19 mouse cellular contexts compared by ENCODE assay signal in genomic region chr11:33925778-33926177, GRCm38 (mm10). TPM values are rescaled to one million over a fixed set of nuclear protein-coding genes. Genes with fewer than 3 reads are reported as not detected.
A peak's percentile ranks its signal among the peaks of the same experiment; 100 is the strongest.
DNase-seq lines count a peak whose midpoint lies in the region; ATAC-seq and TF ChIP-seq lines count a peak whose summit lies in the region.
"Had no signal": no experiment of that assay in that cellular context is flagged by ENCODE, and none has a peak within 500 bp of the region (broad histone marks: within the 10 kb centered on the region; RNA-seq: fewer than 3 reads in every experiment).

No protein-coding gene starts in this region.

- H3K4me3 ChIP-seq in midbrain, embryonic 14.5 days (replicated peaks; ENCODE audit: low read depth, low read length) = no peak overlapping the region
- no peak overlapping the region for H3K4me3 ChIP-seq in midbrain, embryonic 11.5 days (ENCODE audit: low read depth, low read length)
- H3K4me3 ChIP-seq in MEL (ENCODE audit: control insufficient read depth in 1 of 2, insufficient read depth in 1 of 2, low read depth in 2 of 2, low read length in 2 of 2) = no peak overlapping the region
- H3K4me3 ChIP-seq in neural tube, embryonic 14.5 days (ENCODE audit: low read depth, low read length) = no peak overlapping the region
- H3K4me3 ChIP-seq: embryonic facial prominence, embryonic 13.5 days; forebrain, embryonic 13.5 days; heart, embryonic 10.5 days; hindbrain, embryonic 12.5 days had no signal

- H3K4me2 ChIP-seq in midbrain, embryonic 14.5 days (ENCODE audit: low read length) = no peak overlapping the region
- H3K4me2 ChIP-seq in midbrain, embryonic 11.5 days = no peak overlapping the region
- no peak overlapping the region for H3K4me2 ChIP-seq in neural tube, embryonic 14.5 days (ENCODE audit: low read depth, low read length)
- H3K4me2 ChIP-seq: embryonic facial prominence, embryonic 13.5 days; forebrain, embryonic 13.5 days; hindbrain, embryonic 12.5 days had no signal

- H3K9me3 ChIP-seq in midbrain, embryonic 14.5 days (ENCODE audit: control insufficient read depth, low read length) = no peaks in the 10 kb centered on the region
- no peaks in the 10 kb centered on the region for H3K9me3 ChIP-seq in midbrain, embryonic 11.5 days (ENCODE audit: control insufficient read depth, low read length)
- no peaks in the 10 kb centered on the region for H3K9me3 ChIP-seq in MEL (replicated peaks; ENCODE audit: insufficient read depth, low read length)
- H3K9me3 ChIP-seq in neural tube, embryonic 14.5 days (ENCODE audit: control insufficient read depth, low read length) = no peaks in the 10 kb centered on the region
- H3K9me3 ChIP-seq: embryonic facial prominence, embryonic 13.5 days; forebrain, embryonic 13.5 days; heart, embryonic 10.5 days; hindbrain, embryonic 12.5 days had no signal

- no peak overlapping the region for H3K9ac ChIP-seq in midbrain, embryonic 14.5 days (replicated peaks; ENCODE audit: low read length)
- H3K9ac ChIP-seq in midbrain, embryonic 11.5 days (ENCODE audit: low read length) = no peak overlapping the region
- peak overlapping the region; percentile 31; the same call in 1 of the 2 replicates for H3K9ac ChIP-seq in MEL (ENCODE audit: control insufficient read depth, low read depth, low read length, poor library complexity, severe bottlenecking)
- H3K9ac ChIP-seq in neural tube, embryonic 14.5 days (replicated peaks; ENCODE audit: low read depth, low read length) = no peak overlapping the region
- H3K9ac ChIP-seq: embryonic facial prominence, embryonic 13.5 days; forebrain, embryonic 13.5 days; hindbrain, embryonic 12.5 days had no signal

- 0 out of 2 replicates have a peak, but pooled peaks cover 4% of the 10 kb centered on the region for H3K4me1 ChIP-seq in midbrain, embryonic 14.5 days (ENCODE audit: control insufficient read depth, insufficient read depth, low read length)
- H3K4me1 ChIP-seq in midbrain, embryonic 11.5 days (ENCODE audit: control insufficient read depth, insufficient read depth, low read length) = no peaks in the 10 kb centered on the region
- H3K4me1 ChIP-seq in MEL (ENCODE audit: control insufficient read depth in 1 of 2, insufficient read depth in 2 of 2, low read length in 2 of 2) = peaks cover 20 to 26% of the 10 kb centered on the region in 2 experiments
- peaks cover 7% of the 10 kb centered on the region; the same call in 1 of the 2 replicates for H3K4me1 ChIP-seq in neural tube, embryonic 14.5 days (ENCODE audit: control insufficient read depth, insufficient read depth, low read length)
- H3K4me1 ChIP-seq: heart, embryonic 10.5 days; hindbrain, embryonic 12.5 days had no signal

- H3K27me3 ChIP-seq in midbrain, embryonic 14.5 days (ENCODE audit: control insufficient read depth, insufficient read depth, low read length) = no peaks in the 10 kb centered on the region
- no peaks in the 10 kb centered on the region for H3K27me3 ChIP-seq in midbrain, embryonic 11.5 days (ENCODE audit: control insufficient read depth, insufficient read depth, low read length)
- H3K27me3 ChIP-seq in MEL (ENCODE audit: control insufficient read depth in 1 of 2, insufficient read depth in 2 of 2, low read length in 2 of 2) = no peaks in the 10 kb centered on the region
- no peaks in the 10 kb centered on the region; the same call in 1 of the 2 replicates for H3K27me3 ChIP-seq in neural tube, embryonic 14.5 days (ENCODE audit: control insufficient read depth, insufficient read depth, low read length)
- H3K27me3 ChIP-seq: forebrain, embryonic 13.5 days had no signal

- no peak overlapping the region for H3K27ac ChIP-seq in midbrain, embryonic 14.5 days (replicated peaks; ENCODE audit: low read depth, low read length)
- H3K27ac ChIP-seq in midbrain, embryonic 11.5 days (ENCODE audit: low read depth, low read length) = no peak overlapping the region
- peak overlapping the region; percentile 38; the same call in 1 of the 2 replicates for H3K27ac ChIP-seq in MEL (ENCODE audit: control insufficient read depth, low read depth, low read length)
- H3K27ac ChIP-seq in neural tube, embryonic 14.5 days (ENCODE audit: low read depth, low read length) = no peak overlapping the region
- H3K27ac ChIP-seq: embryonic facial prominence, embryonic 13.5 days; forebrain, embryonic 13.5 days; heart, embryonic 10.5 days; hindbrain, embryonic 12.5 days had no signal

- 56% methylated on average over 8 of the region's 8 CpGs for WGBS in midbrain, embryonic 14.5 days
- WGBS in midbrain, embryonic 11.5 days = 82% methylated on average over 8 of the region's 8 CpGs
- WGBS in neural tube, embryonic 14.5 days = 61% methylated on average over 8 of the region's 8 CpGs

- DNase-seq in midbrain, embryonic 14.5 days = peak; percentile 69
- no peak for DNase-seq in midbrain, embryonic 11.5 days (ENCODE audit: low spot score, missing footprints)
- peak; percentile 52 for DNase-seq in MEL (ENCODE audit: low read depth, low spot score)
- DNase-seq in MN1 (ENCODE audit: low spot score) = peak; percentile 31
- DNase-seq in kidney, postnatal 14 days = no peak
- no peak for DNase-seq in cerebellum, postnatal 14 days
- DNase-seq: adrenal gland, postnatal 10 days; cerebellum, adult 11-12 months; cerebellum, adult 9-10 months; cerebellum, postnatal 36 days; gastrocnemius, postnatal 36 days; heart, adult 11 months; heart, postnatal 10 days; heart, postnatal 4 days had no signal

- no peaks in the 10 kb centered on the region for H3K36me3 ChIP-seq in midbrain, embryonic 14.5 days (ENCODE audit: control insufficient read depth, insufficient read depth, low read length)
- H3K36me3 ChIP-seq in midbrain, embryonic 11.5 days (ENCODE audit: control insufficient read depth, insufficient read depth, low read length) = no peaks in the 10 kb centered on the region
- H3K36me3 ChIP-seq in MEL (ENCODE audit: control insufficient read depth in 1 of 2, insufficient read depth in 2 of 2, low read length in 2 of 2) = peaks cover 0 to 21% of the 10 kb centered on the region in 2 experiments; a peak in 2 of 4 replicates
- no peaks in the 10 kb centered on the region for H3K36me3 ChIP-seq in neural tube, embryonic 14.5 days (ENCODE audit: control insufficient read depth, insufficient read depth, low read length)
- H3K36me3 ChIP-seq: embryonic facial prominence, embryonic 13.5 days; heart, embryonic 10.5 days; hindbrain, embryonic 12.5 days had no signal

- H3K79me2 ChIP-seq in MEL (ENCODE audit: control insufficient read depth, insufficient read depth, low read length, poor library complexity) = no peaks in the 10 kb centered on the region

- no peak for TF ChIP-seq POLR2A in MEL (IDR thresholded peaks at IDR 0.05; ENCODE audit: control insufficient read depth in 1 of 2, insufficient read depth in 1 of 2, low read depth in 1 of 2, low read length in 2 of 2, poor library complexity in 1 of 2)

- no peak for TF ChIP-seq CTCF in MEL (IDR thresholded peaks at IDR 0.05 in 2 of 3, conservative IDR thresholded peaks at IDR 0.05 in 1 of 3; ENCODE audit: control insufficient read depth in 1 of 3, insufficient read depth in 1 of 3, low read depth in 2 of 3, low read length in 3 of 3, poor library complexity in 1 of 3, severe bottlenecking in 1 of 3)

- no peak for TF ChIP-seq RAD21 in MEL (IDR thresholded peaks at IDR 0.05; ENCODE audit: low read depth, low read length)

- no peak for ATAC-seq in midbrain, embryonic 14.5 days (ENCODE audit: low FRiP score, low TSS enrichment)
- ATAC-seq in midbrain, embryonic 11.5 days (ENCODE audit: low FRiP score) = no peak
- peak; percentile 12; the same call in 1 of the 2 replicates for ATAC-seq in neural tube, embryonic 14.5 days (ENCODE audit: low read depth)
- ATAC-seq: forebrain, embryonic 13.5 days had no signal

- TF ChIP-seq EP300 in MEL (IDR thresholded peaks at IDR 0.05; ENCODE audit: low read depth in 1 of 2, low read length in 2 of 2) = peak in 1 of 2 experiments; percentile 51; a peak in 1 of 4 replicates

TF ChIP-seq in MEL, 35 proteins besides CTCF, POLR2A, EP300 and RAD21:
- TF ChIP-seq MYC (IDR thresholded peaks at IDR 0.05; ENCODE audit: low read depth, low read length) (no peak), SIN3A (IDR thresholded peaks at IDR 0.05; ENCODE audit: low read length) (0 out of 2 replicates have a peak, but pooled peaks have one; percentile 10), MEF2A (IDR thresholded peaks at IDR 0.05; ENCODE audit: extremely low read depth, insufficient replicate concordance, low read depth, low read length, poor library complexity, severe bottlenecking) (no peak), ETS1 (IDR thresholded peaks at IDR 0.05; ENCODE audit: low read depth, low read length) (peak; percentile 76; the same call in 1 of the 2 replicates), USF1 (IDR thresholded peaks at IDR 0.05; ENCODE audit: low read depth, low read length) (no peak), KAT2A (conservative IDR thresholded peaks at IDR 0.05; ENCODE audit: low read depth, low read length) (0 out of 2 replicates have a peak, but pooled peaks have one; percentile 16)

RNA-seq across cellular contexts. Expression of gene Kcnmb1, which starts 37.0 kb away (rescaled TPM):
- 0.18 and 0.39 TPM in 2 replicates for polyA plus RNA-seq in midbrain, embryonic 14.5 days (2014; fragmentation: Nextera tagmentation; extraction: Ambion mirVana)
- polyA plus RNA-seq in midbrain, embryonic 11.5 days (2014; fragmentation: Nextera tagmentation; extraction: Ambion mirVana) = 0.18 and 0.39 TPM in 2 replicates
- total RNA-seq in MEL (2012; rRNA removed) = 0.42 and 0.85 TPM in 2 replicates
- polyA plus RNA-seq in MEL (2012; ENCODE audit: insufficient read depth in 1 of 2, insufficient read length in 2 of 2, low read depth in 1 of 2, low replicate concordance in 2 of 2, missing spikeins in 1 of 2) = under 1 TPM in 1 of 2 experiments, not detected in 1; 0.15 TPM
- polyA plus RNA-seq in neural tube, embryonic 14.5 days (2014; fragmentation: Nextera tagmentation; extraction: Ambion mirVana) = 0.10 and 0.42 TPM in 2 replicates

Comparison
In these comparisons a context has a peak if more than half of its experiments do, and no peak if none do; other contexts are left out.
1. DNase-seq: peak in midbrain, embryonic 14.5 days (single experiment), MEL (single experiment) and MN1 (single experiment); none in midbrain, embryonic 11.5 days (single experiment), kidney, postnatal 14 days (single experiment) and cerebellum, postnatal 14 days (0 of 2).